Mouse (Mus musculus) cortical plate, adult 2 months (tissue): ENCODE data around the gene Atf2. TPM values are rescaled to one million over a fixed set of nuclear protein-coding genes. Genes with fewer than 3 reads are reported as not detected.

Experiments used
- H3K27ac ChIP-seq: fragments of 200-500 bp; 2 replicates; pipeline ENCODE4 v1.5.1; 2012; ENCODE audit warnings: low read length, control low read depth, inconsistent platforms; ENCODE audit not compliant: insufficient read depth
- H3K4me1 ChIP-seq: fragments of 200-500 bp; 2 replicates; pipeline ENCODE4 v1.6.1; 2011; ENCODE audit warnings: low read length; ENCODE audit not compliant: control insufficient read depth, insufficient read depth
- H3K4me3 ChIP-seq: fragments of 200-500 bp; 2 replicates; pipeline ENCODE4 v1.5.1; 2011; ENCODE audit warnings: mild to moderate bottlenecking, low read length, control low read depth; ENCODE audit not compliant: insufficient read depth
- CTCF ChIP-seq: fragments of 200-500 bp; IDR thresholded peaks from 2 replicates; pipeline ENCODE4 v1.5.1; 2011; ENCODE audit warnings: mild to moderate bottlenecking, control low read depth, low read length; ENCODE audit not compliant: insufficient read depth; ENCODE audit errors: extremely low read depth
- POLR2A ChIP-seq: fragments of 200-500 bp; IDR thresholded peaks from 2 replicates; pipeline ENCODE4 v1.6.1; 2011; ENCODE audit warnings: mild to moderate bottlenecking, low read length, control low read depth; ENCODE audit not compliant: insufficient read depth; ENCODE audit errors: extremely low read depth
- polyA plus RNA-seq: library from polyadenylated mRNA; depleted of rRNA; stranded (reverse); fragments of >200 nt; gene quantifications from 2 replicates; pipeline ENCODE4 v1.2.3, GENCODE M21; 2012; rRNA removed

Gene Atf2
- 52.8 and 53.9 TPM in 2 replicates for polyA plus RNA-seq

DNA sequence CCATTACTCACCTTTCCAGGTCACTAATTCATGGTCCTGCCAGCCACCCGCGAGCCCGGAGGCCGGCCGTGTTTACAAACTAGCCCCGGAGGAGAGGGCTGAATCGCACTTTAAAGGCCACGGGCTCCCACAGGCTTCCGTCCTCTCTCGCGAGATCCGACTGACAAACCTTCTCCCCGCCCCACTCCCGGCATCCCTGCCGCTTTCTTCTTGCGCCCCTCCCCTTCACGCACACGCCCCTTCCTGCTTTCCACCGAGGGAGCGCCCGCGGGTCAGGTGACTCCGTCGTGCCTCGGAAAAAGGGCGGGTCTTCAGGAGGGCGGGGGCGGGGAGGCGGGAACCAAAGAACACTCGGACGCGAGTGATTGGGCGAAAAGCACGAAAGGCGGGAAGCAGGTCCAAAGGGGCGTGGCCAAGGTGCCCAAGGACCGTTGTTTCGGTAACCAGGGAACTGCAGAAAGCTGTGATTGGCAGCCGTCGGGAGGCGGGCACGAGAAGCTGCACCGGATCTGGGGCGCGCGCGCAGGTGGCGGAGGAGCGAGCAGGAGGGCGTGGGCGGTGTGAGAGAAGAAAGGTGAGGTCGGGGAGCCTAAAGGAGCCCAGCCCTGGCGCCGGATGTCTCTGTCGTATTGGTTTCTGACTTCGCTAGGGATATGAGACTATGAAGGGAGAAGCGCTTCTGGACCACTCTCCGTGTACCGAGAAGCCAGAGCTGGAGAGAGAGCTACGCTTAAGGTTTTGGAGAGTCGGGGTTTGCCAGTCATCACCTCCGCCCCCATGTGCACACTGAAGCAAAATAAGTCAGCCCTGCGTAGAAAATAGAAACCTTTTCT, at the start of gene Atf2:
Gene Atf2, minus strand, starts transcription at position 176 of the 833 bp plus-strand sequence.
- H3K4me3 ChIP-seq = peak within 1 kb of the TSS; percentile 96
- H3K4me1 ChIP-seq = peaks cover 3% of the 10 kb centered on the region
- peak within 1 kb of the TSS; percentile 79 for H3K27ac ChIP-seq
- TF ChIP-seq CTCF (no peak), POLR2A (peak; percentile 76)

- no peaks in the 10 kb centered on the region for H3K4me1 ChIP-seq
- no peak overlapping the region for H3K4me3 ChIP-seq
- no peak overlapping the region for H3K27ac ChIP-seq
- TF ChIP-seq CTCF (no peak), POLR2A (no peak)
These were observed 48.8 kb upstream of the Atf2 start for GRCm38 (mm10) chr2:73941281-73941680.

- Histone ChIP-seq H3K27ac (no peak overlapping the region), H3K4me1 (no peaks in the 10 kb centered on the region), H3K4me3 (no peak overlapping the region)
- TF ChIP-seq POLR2A (no peak), CTCF (no peak)
These were observed 48.0 kb upstream of the Atf2 start for GRCm38 (mm10) chr2:73940471-73940870.

- H3K4me1 ChIP-seq = no peaks in the 10 kb centered on the region
- no peak for TF ChIP-seq CTCF
- TF ChIP-seq POLR2A = no peak
- H3K27ac ChIP-seq = no peak overlapping the region
- H3K4me3 ChIP-seq = no peak overlapping the region
These were observed 46.5 kb upstream of the Atf2 start for GRCm38 (mm10) chr2:73938896-73939295.

DNA sequence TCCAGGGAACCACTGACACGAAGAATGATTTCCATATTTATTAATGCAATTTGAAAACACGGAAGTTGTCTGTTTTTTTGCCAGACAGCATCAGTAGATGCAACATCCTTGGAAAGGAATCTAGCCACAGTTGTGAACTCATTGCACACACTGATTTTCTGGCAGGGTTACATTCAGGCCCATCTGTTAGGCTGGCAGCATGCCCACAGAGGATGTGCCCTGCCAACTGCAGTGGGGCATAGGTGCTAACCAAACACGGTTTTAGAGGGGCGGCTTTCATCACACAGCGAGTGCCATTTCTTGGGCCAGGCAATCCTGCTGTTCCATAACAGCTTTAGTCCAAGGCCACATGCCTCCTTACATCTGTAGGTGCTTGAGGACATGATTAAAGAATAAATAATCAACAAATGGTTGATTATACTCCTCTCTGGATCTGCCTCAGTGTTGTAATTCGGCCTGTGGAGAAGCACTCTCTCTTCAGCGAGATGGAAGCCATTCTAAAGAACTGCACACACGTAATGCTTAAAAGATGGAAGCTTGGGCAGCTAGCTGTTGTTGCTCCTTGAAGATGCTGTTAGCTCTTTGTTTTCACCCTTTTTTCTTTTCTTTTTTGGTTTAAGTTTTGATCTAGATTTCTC, 40.4 kb upstream of the Atf2 start:
- H3K27ac ChIP-seq = no peak overlapping the region
- no peaks in the 10 kb centered on the region for H3K4me1 ChIP-seq
- TF ChIP-seq CTCF (no peak), POLR2A (no peak)
- no peak overlapping the region for H3K4me3 ChIP-seq

GRCm38 (mm10) chr2:73927711-73928110, 35.3 kb upstream of the Atf2 start:
- Histone ChIP-seq H3K4me1 (peaks cover 1% of the 10 kb centered on the region), H3K4me3 (no peak overlapping the region)
- TF ChIP-seq POLR2A (no peak), CTCF (no peak)

GRCm38 (mm10) chr2:73925539-73925938, 33.1 kb upstream of the Atf2 start:
- Histone ChIP-seq H3K27ac (no peak overlapping the region), H3K4me1 (peaks cover 1% of the 10 kb centered on the region), H3K4me3 (no peak overlapping the region)
- TF ChIP-seq POLR2A (no peak), CTCF (no peak)

More at GRCm38 (mm10) chr2:73927711-73928110, 35.3 kb upstream of the Atf2 start:
- H3K27ac ChIP-seq = no peak overlapping the region

- Histone ChIP-seq H3K4me3 (no peak overlapping the region), H3K27ac (no peak overlapping the region), H3K4me1 (peaks cover 1% of the 10 kb centered on the region)
- TF ChIP-seq POLR2A = no peak
- peak; percentile 64 for TF ChIP-seq CTCF
These were observed 32.6 kb upstream of the Atf2 start for GRCm38 (mm10) chr2:73925089-73925488.

DNA sequence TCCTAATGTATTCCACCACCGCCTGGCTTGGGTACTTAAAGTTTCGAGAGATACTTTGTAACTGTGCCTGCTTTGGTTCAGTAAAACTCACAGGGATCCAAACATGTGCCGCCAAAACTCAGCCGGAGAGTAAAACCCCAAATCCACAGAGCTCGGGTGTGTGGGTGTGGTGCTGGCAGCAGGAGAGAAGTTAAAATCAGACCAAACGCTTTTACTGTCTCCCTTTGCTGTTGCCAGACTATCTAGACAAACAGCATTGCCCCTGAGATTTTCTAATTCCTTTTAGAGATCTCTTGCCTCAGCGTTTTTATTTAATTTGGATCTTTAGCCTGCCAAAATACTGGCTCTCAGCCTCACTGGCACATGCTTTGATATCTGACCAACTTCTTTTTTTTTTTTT, 27.2 kb upstream of the Atf2 start:
- Histone ChIP-seq H3K4me1 (no peaks in the 10 kb centered on the region), H3K4me3 (no peak overlapping the region), H3K27ac (no peak overlapping the region)
- TF ChIP-seq CTCF (no peak), POLR2A (no peak)

- TF ChIP-seq POLR2A (no peak), CTCF (no peak)
- Histone ChIP-seq H3K27ac (no peak overlapping the region), H3K4me1 (peaks cover 5% of the 10 kb centered on the region; the same call in 1 of the 2 replicates), H3K4me3 (no peak overlapping the region)
These were observed 19.8 kb upstream of the Atf2 start for GRCm38 (mm10) chr2:73912264-73912663.
